Mouse (Mus musculus) thymus, adult 2 months (tissue): ENCODE measurements at regions not wholly inside any gene's neighbourhood (a gene's known extent, or its start where the extent isn't known, plus 50 kb on each side); places are given as distances from the start of the nearest gene placed in this dataset.
"Not testable (repeated sequence)": the region's sequence is repeated elsewhere in the genome, so short reads cannot be mapped to it uniquely, and the experiment has no call there.

Source experiments
- DNase-seq: peaks from one replicate; pipeline ENCODE4 v3.0.0; 2021
- H3K27ac ChIP-seq: fragments of 200-500 bp; 2 replicates; pipeline ENCODE4 v1.5.1; 2012; ENCODE audit warnings: low read length, control low read depth; ENCODE audit not compliant: control insufficient read depth, insufficient read depth
- H3K27me3 ChIP-seq: fragments of 200-500 bp; 2 replicates; pipeline ENCODE4 v1.6.1; 2012; ENCODE audit warnings: mild to moderate bottlenecking, low read length, moderate library complexity, mixed read lengths; ENCODE audit not compliant: control insufficient read depth, insufficient read depth
- H3K36me3 ChIP-seq: fragments of 200-500 bp; 2 replicates; pipeline ENCODE4 v1.6.1; 2012; ENCODE audit warnings: mild to moderate bottlenecking, low read length, moderate library complexity; ENCODE audit not compliant: control insufficient read depth, insufficient read depth
- H3K4me1 ChIP-seq: fragments of 200-500 bp; replicated peaks from 2 replicates; pipeline ENCODE4 v1.6.1; 2012; ENCODE audit warnings: low read length; ENCODE audit not compliant: control insufficient read depth, insufficient read depth
- H3K4me3 ChIP-seq: fragments of 200-500 bp; 2 replicates; pipeline ENCODE4 v1.5.1; 2012; ENCODE audit warnings: mild to moderate bottlenecking, low read length, control low read depth, moderate library complexity; ENCODE audit not compliant: control insufficient read depth, insufficient read depth
- CTCF ChIP-seq: fragments of 200-500 bp; IDR thresholded peaks from 2 replicates; pipeline ENCODE4 v1.5.1; 2012; ENCODE audit warnings: mild to moderate bottlenecking, control low read depth, low read length, moderate library complexity, borderline replicate concordance; ENCODE audit not compliant: control insufficient read depth, poor library complexity, insufficient read depth; ENCODE audit errors: extremely low read depth
- POLR2A ChIP-seq: fragments of 200-500 bp; IDR thresholded peaks from 2 replicates; pipeline ENCODE4 v1.6.1; 2012; ENCODE audit warnings: mild to moderate bottlenecking, low read length, control low read depth, moderate library complexity; ENCODE audit not compliant: control insufficient read depth, poor library complexity, insufficient read depth; ENCODE audit errors: extremely low read depth
- WGBS: fragments of 180-500 bp; shearing (Covaris S2); methylation state at CpG from one replicate; pipeline ENCODE4 v1.1.7; 2018; 5-methylcytosine and 5-hydroxymethylcytosine counted together

DNA sequence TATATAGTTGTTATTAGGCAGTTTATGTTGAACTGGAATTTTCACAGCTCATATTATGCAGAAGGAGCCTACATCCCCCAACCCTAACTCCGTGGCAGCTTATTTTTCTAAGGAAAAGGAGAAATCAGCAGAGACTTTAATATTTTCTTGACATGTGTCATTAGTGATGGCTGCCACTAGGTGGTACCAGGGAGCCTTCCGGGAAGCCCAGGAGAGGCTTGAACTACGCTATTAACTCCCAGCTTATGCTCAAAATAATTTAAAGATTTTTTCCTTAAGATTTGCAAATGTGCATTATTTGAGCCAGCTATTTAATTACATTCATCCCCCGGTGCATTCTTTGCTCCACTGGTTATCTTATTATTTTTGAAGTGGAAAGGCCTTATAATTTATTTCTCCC lies 146.8 kb upstream of the Dmrta1 start:
- H3K27me3 ChIP-seq: no peaks in the 10 kb centered on the region
- H3K27ac ChIP-seq: no peak overlapping the region
- H3K36me3 ChIP-seq: no peaks in the 10 kb centered on the region
- no peaks in the 10 kb centered on the region for H3K4me1 ChIP-seq
- peak; percentile 28 for DNase-seq
- TF ChIP-seq POLR2A: no peak
- no peak for TF ChIP-seq CTCF
- 14% methylated on average over 4 of the region's 4 CpGs for WGBS
- H3K4me3 ChIP-seq: no peak overlapping the region

DNA sequence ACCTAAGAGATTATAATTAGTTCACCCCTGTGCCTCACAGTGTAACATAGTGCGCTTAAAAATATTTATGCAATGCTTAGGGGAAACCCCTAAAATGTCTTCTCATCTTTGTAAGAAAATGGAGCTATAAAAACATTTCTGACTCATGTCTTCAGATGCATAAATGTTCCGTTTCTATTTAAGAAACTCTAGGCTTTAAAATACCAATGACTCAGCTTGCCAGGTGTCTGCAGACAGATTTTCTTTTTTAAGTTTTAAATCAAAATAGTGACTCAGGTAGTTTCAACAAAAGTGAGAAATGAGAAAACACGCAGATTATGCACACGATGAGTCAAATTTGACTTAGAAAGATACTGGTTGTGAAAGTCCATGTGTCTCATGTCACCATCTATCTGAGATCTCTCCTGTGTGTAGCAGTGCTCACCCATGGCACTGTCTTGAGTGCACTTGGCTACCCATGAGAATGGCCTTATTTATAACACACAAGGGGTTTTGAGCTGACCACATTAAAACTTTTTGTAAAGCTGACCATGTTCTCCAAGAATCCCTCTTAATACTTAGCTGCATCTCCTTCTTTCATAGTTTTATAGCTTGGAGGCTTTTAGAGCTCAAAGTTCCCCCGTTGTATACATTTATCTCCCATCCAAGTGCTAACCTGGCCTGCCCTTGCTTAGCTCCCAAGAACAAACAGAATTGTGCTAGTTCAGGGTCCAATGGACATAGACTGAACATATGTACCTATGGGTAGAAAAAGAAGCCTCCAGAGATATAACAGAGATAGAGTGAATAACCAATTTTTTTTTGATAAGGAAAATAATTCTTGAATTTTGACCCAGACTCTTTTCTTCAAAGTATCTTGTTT lies 149.0 kb upstream of the Dmrta1 start:
- Histone ChIP-seq H3K4me1 (no peaks in the 10 kb centered on the region), H3K27me3 (no peaks in the 10 kb centered on the region), H3K4me3 (no peak overlapping the region), H3K36me3 (no peaks in the 10 kb centered on the region), H3K27ac (no peak overlapping the region)
- WGBS: 70% methylated on average over 5 of the region's 5 CpGs
- TF ChIP-seq POLR2A: no peak
- no peak for TF ChIP-seq CTCF
- DNase-seq: no peak

DNA sequence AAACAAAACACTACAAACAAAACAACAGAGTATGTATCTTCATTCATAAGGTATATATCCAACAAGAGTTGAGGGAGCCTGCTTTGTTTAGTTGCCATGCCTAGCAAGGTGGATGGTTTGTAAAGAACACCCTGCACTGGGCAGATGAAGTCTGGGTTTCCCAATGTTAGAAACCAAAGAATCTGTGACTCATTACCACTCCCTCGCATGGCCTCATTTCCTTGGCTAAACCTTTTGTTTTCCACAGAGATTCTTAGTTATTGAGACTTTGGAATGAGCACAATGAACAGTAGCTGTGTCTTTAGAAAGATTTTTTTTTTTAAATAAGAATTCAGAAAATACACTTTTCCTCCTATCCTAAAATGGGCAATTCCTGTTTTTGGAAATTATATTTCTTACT lies 151.3 kb upstream of the Dmrta1 start:
- H3K4me3 ChIP-seq: no peak overlapping the region
- H3K4me1 ChIP-seq: no peaks in the 10 kb centered on the region
- TF ChIP-seq CTCF (no peak), POLR2A (no peak)
- no peaks in the 10 kb centered on the region for H3K36me3 ChIP-seq
- WGBS: 61% methylated on average over 1 of the region's 1 CpGs
- no peaks in the 10 kb centered on the region; the same call in none of the 2 replicates for H3K27me3 ChIP-seq
- no peak for DNase-seq
- H3K27ac ChIP-seq: no peak overlapping the region

DNA sequence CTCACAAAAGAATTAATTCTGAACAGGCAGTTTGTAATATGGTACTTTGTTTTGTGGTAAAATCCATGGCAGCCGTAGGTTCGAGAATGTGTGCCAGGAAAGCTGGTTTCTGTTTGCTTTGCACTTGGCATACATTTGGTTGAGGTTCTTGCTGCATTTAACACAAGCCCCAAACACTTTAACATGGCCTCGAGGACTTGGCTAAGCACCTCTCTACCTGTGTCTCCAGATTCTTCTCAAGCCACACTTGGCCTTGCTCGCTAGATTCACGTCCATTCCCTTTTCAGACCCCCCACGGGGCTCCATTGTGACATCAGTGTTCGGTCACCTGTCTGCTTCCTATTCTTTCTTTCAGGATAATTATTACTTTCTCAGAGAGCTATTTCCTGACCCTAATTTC lies 151.9 kb upstream of the Dmrta1 start:
- 82% methylated on average over 7 of the region's 7 CpGs for WGBS
- TF ChIP-seq CTCF (no peak), POLR2A (no peak)

DNA sequence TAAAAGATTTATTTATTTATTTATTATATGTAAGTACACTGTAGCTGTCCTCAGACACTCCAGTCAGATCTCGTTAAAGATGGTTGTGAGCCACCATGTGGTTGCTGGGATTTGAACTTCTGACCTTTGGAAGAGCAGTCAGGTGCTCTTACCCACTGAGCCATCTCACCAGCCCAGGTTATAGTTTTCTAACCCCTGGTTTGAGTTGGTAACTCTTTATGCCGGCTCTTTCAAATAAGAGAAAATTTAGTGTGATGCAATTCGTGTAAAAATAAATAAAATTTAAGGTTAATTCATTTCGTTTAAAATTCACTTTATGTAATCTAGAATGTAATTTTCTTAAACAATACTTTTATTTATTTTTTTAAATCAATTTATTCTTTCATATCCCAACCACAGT lies 153.7 kb upstream of the Dmrta1 start:
- WGBS: 62% methylated on average over 4 of the region's 4 CpGs
- not testable (repeated sequence) for H3K4me3 ChIP-seq, DNase-seq, H3K27ac ChIP-seq, H3K36me3 ChIP-seq, H3K4me1 ChIP-seq, H3K27me3 ChIP-seq

More for the DNA sequence above, 151.9 kb upstream of the Dmrta1 start:
- Histone ChIP-seq H3K4me3 (no peak overlapping the region), H3K27ac (no peak overlapping the region), H3K27me3 (no peaks in the 10 kb centered on the region; the same call in none of the 2 replicates), H3K36me3 (no peaks in the 10 kb centered on the region), H3K4me1 (no peaks in the 10 kb centered on the region)
- DNase-seq: no peak

DNA sequence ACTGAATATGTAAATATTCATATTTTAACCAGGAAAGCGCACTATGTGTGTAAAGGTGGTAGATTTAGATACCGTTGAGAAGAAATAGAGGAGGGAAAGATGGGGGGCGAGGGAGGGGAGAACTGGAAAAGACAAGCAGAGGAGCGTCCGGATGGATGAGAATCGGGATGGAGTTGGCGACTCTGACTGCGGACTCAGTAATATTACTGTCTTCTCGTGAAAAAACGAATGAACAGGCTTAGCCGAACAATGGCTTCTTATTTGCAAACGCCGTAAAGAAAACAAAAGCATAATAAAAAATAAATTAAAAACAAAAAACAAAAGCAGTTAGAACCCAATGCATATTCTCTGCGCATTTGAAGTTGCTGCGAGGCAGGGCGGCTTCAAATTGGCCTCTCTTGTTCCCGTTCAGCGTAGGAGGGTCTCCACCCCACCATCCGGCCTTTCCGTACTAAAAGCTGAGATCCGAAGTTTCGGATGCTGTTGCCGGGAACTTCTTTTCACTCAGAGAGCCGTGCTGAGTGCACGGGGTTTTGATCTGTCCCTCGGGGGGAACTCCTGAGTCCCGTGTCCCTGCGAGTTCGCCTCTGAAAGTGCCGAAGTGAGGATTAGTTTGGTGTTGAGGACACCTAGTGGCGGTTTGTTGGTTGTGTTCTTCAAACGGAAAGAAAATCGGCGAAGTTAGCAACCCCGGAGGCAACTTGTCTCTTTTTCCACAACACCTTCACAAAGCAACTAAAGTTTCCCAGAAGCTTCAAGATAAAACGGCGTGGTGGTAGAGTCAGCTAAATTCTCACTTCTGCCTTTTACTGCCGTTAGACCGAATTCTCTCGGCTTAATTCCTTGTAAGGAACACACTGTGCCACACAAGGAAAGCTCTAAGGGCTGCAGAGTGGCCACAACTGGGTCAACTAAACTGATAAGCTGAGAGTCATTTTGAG lies 154.7 kb upstream of the Dmrta1 start:
- H3K27me3 ChIP-seq: no peaks in the 10 kb centered on the region; the same call in none of the 2 replicates
- no peaks in the 10 kb centered on the region for H3K4me1 ChIP-seq
- no peak overlapping the region for H3K27ac ChIP-seq
- DNase-seq: peak; percentile 19
- WGBS: 5% methylated on average over 40 of the region's 40 CpGs
- peak overlapping the region; percentile 20 for H3K4me3 ChIP-seq
- TF ChIP-seq POLR2A: no peak
- TF ChIP-seq CTCF: no peak
- no peaks in the 10 kb centered on the region for H3K36me3 ChIP-seq
